In the genomic region with DNA sequence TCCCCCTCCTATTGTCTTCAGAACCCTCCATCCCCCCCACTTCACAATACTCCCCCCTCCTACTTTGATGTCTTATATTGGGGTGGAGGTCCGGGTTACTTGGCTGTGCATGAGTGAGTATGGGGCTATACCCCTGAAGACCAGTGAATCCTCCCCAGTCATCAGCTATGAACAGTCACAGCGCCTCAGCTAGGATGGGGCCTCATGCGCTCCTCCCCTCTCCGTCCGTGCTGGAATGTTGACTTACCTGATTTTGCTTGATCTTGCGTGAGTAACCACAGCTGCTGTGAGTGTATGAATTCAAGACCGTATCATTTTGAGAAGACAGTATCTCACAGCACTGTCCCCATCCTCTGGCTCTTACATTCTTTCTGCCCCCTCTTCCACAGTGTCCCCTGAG, we compare ENCODE assay signal across 20 mouse cellular contexts.
"Had no signal": no experiment of that assay in that cellular context is flagged by ENCODE, and none has a peak within 500 bp of the region (broad histone marks: within the 10 kb centered on the region; RNA-seq: fewer than 3 reads in every experiment).

No protein-coding gene starts in this region.

- H3K27me3 ChIP-seq: limb, embryonic 12.5 days; liver, embryonic 12.5 days; liver, embryonic 15.5 days; lung, embryonic 15.5 days; neural tube, embryonic 12.5 days; neural tube, embryonic 15.5 days had no signal

- ATAC-seq: liver, embryonic 12.5 days had no signal

- DNase-seq: kidney, adult 2 months; kidney, postnatal 36 days; layer of hippocampus, postnatal 36 days; liver; lung, adult 18-20 months; lung, postnatal 10 days; lung, postnatal 36 days; midbrain, embryonic 14.5 days; right cerebral cortex, adult 18-20 months; right cerebral cortex, postnatal 14 days; right cerebral cortex, postnatal 4 days; thymus, postnatal 25 days had no signal

- H3K4me1 ChIP-seq: limb, embryonic 12.5 days; lung, embryonic 15.5 days; neural tube, embryonic 12.5 days; neural tube, embryonic 15.5 days had no signal

- H3K4me3 ChIP-seq: left cerebral cortex, adult 2 months; limb, embryonic 12.5 days; liver, embryonic 12.5 days; liver, embryonic 15.5 days; lung, embryonic 15.5 days; neural tube, embryonic 12.5 days; neural tube, embryonic 15.5 days had no signal

- H3K4me2 ChIP-seq: limb, embryonic 12.5 days; liver, embryonic 12.5 days; liver, embryonic 15.5 days; lung, embryonic 15.5 days; neural tube, embryonic 12.5 days; neural tube, embryonic 15.5 days had no signal

- H3K9ac ChIP-seq: limb, embryonic 12.5 days; liver, embryonic 12.5 days; liver, embryonic 15.5 days; lung, embryonic 15.5 days; neural tube, embryonic 12.5 days; neural tube, embryonic 15.5 days had no signal

- H3K9me3 ChIP-seq: limb, embryonic 12.5 days; liver, embryonic 12.5 days; liver, embryonic 15.5 days; lung, embryonic 15.5 days; neural tube, embryonic 12.5 days; neural tube, embryonic 15.5 days had no signal

- H3K27ac ChIP-seq: kidney, postnatal 0 days; left cerebral cortex, adult 2 months; limb, embryonic 12.5 days; liver, embryonic 12.5 days; liver, embryonic 15.5 days; lung, embryonic 15.5 days; neural tube, embryonic 12.5 days; neural tube, embryonic 15.5 days had no signal
